9 mouse cellular contexts compared by ENCODE assay signal in the genomic region with DNA sequence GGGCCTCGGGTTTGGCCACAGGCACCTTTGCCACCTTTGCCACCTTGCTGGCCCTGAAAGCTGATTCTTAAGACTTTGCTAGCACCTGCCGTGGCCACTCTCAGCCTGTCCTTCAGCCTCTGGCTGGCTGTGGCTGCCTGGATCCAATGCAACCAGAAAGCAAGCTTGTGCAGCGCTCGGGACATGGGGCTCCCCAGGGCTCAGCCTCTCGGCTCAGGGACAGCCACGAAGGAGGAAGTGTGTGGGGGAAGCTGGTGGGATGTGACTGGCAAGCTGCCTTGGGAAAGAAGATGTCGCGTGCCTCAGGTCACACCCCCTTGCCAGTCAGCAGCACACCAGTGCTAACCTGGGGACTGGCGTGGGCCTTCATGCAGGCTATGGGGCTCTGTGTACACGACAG. TPM values are rescaled to one million over a fixed set of nuclear protein-coding genes. Genes with fewer than 3 reads are reported as not detected.
A peak's percentile ranks its signal among the peaks of the same experiment; 100 is the strongest.
DNase-seq lines count a peak whose midpoint lies in the region; ATAC-seq and TF ChIP-seq lines count a peak whose summit lies in the region.
"Had no signal": no experiment of that assay in that cellular context is flagged by ENCODE, and none has a peak within 500 bp of the region (broad histone marks: within the 10 kb centered on the region; RNA-seq: fewer than 3 reads in every experiment).

No protein-coding gene starts in this region.

- no peaks in the 10 kb centered on the region for H3K27me3 ChIP-seq in liver, adult 2 months (ENCODE audit: control insufficient read depth, insufficient read depth, low read length)
- no peaks in the 10 kb centered on the region for H3K27me3 ChIP-seq in limb, embryonic 14.5 days (ENCODE audit: control insufficient read depth, insufficient read depth, low read length)
- no peaks in the 10 kb centered on the region for H3K27me3 ChIP-seq in splenic B cell, adult 2 months (ENCODE audit: control insufficient read depth, insufficient read depth, low read length, poor library complexity, severe bottlenecking)
- no peaks in the 10 kb centered on the region for H3K27me3 ChIP-seq in forebrain, embryonic 12.5 days

- no peaks in the 10 kb centered on the region for H3K9me3 ChIP-seq in limb, embryonic 14.5 days (ENCODE audit: control insufficient read depth, low read length)
- no peaks in the 10 kb centered on the region for H3K9me3 ChIP-seq in forebrain, embryonic 12.5 days

- no peak overlapping the region for H3K4me3 ChIP-seq in liver, adult 2 months (ENCODE audit: insufficient read depth, low read depth, low read length)
- no peak overlapping the region for H3K4me3 ChIP-seq in limb, embryonic 14.5 days (replicated peaks; ENCODE audit: low read length)
- no peak overlapping the region for H3K4me3 ChIP-seq in forebrain, embryonic 12.5 days (replicated peaks)

- TF ChIP-seq POLR2A in liver, adult 2 months (IDR thresholded peaks at IDR 0.05; ENCODE audit: extremely low read depth, insufficient read depth, low read length) = no peak
- TF ChIP-seq POLR2A in limb, embryonic 14.5 days (IDR thresholded peaks at IDR 0.05; ENCODE audit: borderline replicate concordance, extremely low read depth, insufficient read depth, insufficient read length) = no peak

- DNase-seq in adrenal gland, adult (ENCODE audit: inconsistent age in 2 of 2, low spot score in 1 of 2) = peak; percentile 64 to 82
- no peak for DNase-seq in adrenal gland, postnatal 10 days
- DNase-seq in liver, adult 2 months (ENCODE audit: extremely low read depth, low read depth, low spot score) = no peak
- DNase-seq in liver (no peak), adipocyte (ENCODE audit: low spot score) (no peak)
- DNase-seq in limb, embryonic 14.5 days (ENCODE audit: low spot score) = no peak
- peak; percentile 60 for DNase-seq in splenic B cell, adult 2 months (ENCODE audit: low read depth, low spot score)

- no peaks in the 10 kb centered on the region for H3K36me3 ChIP-seq in liver, adult 2 months (ENCODE audit: control insufficient read depth, insufficient read depth, low read length)
- H3K36me3 ChIP-seq in limb, embryonic 14.5 days (ENCODE audit: control insufficient read depth, insufficient read depth, low read length) = no peaks in the 10 kb centered on the region
- H3K36me3 ChIP-seq in splenic B cell, adult 2 months (ENCODE audit: control insufficient read depth, insufficient read depth, low read length, poor library complexity, severe bottlenecking) = no peaks in the 10 kb centered on the region
- H3K36me3 ChIP-seq in forebrain, embryonic 12.5 days (replicated peaks) = no peaks in the 10 kb centered on the region

- peaks cover 54% of the 10 kb centered on the region for H3K4me1 ChIP-seq in liver, adult 2 months (ENCODE audit: control insufficient read depth, insufficient read depth, low read length)
- H3K4me1 ChIP-seq in limb, embryonic 14.5 days (ENCODE audit: control insufficient read depth, insufficient read depth, low read length) = peaks cover 10% of the 10 kb centered on the region; the same call in 1 of the 2 replicates
- H3K4me1 ChIP-seq in forebrain, embryonic 12.5 days = peaks cover 4% of the 10 kb centered on the region; the same call in 1 of the 2 replicates

- H3K4me2 ChIP-seq in limb, embryonic 14.5 days (replicated peaks; ENCODE audit: low read depth, low read length, severe bottlenecking) = no peak overlapping the region
- H3K4me2 ChIP-seq in forebrain, embryonic 12.5 days = no peak overlapping the region

- ATAC-seq in limb, embryonic 14.5 days (ENCODE audit: low FRiP score, low read depth) = no peak
- no peak for ATAC-seq in forebrain, embryonic 12.5 days (ENCODE audit: low FRiP score)
- ATAC-seq: forebrain, embryonic 16.5 days had no signal

- no peak overlapping the region for H3K9ac ChIP-seq in liver, adult 2 months (ENCODE audit: low read depth, low read length)
- H3K9ac ChIP-seq in limb, embryonic 14.5 days (ENCODE audit: low read depth, low read length, severe bottlenecking) = no peak overlapping the region
- no peak overlapping the region for H3K9ac ChIP-seq in forebrain, embryonic 12.5 days

- no peak for TF ChIP-seq CTCF in liver, adult 2 months (IDR thresholded peaks at IDR 0.05; ENCODE audit: low read depth, low read length)

- H3K27ac ChIP-seq in liver, adult 2 months (replicated peaks; ENCODE audit: insufficient read depth, low read depth, low read length) = peak overlapping the region; percentile 47
- 0 out of 2 replicates have a peak overlapping the region, but pooled peaks have one; percentile 5 for H3K27ac ChIP-seq in limb, embryonic 14.5 days (replicated peaks; ENCODE audit: low read depth, low read length)
- no peak overlapping the region for H3K27ac ChIP-seq in forebrain, embryonic 12.5 days

- no peaks in the 10 kb centered on the region for H3K79me2 ChIP-seq in liver, adult 2 months (ENCODE audit: control insufficient read depth, insufficient read depth, low read length)

- 46% methylated on average over 10 of the region's 10 CpGs for WGBS in liver, adult 2 months
- WGBS in limb, embryonic 14.5 days = 77% methylated on average over 10 of the region's 10 CpGs
- 80% methylated on average over 10 of the region's 10 CpGs for WGBS in forebrain, embryonic 12.5 days

RNA-seq across cellular contexts. Expression of gene Osgin1, which starts 9.2 kb away (rescaled TPM):
- 10 to 100 TPM; 72.1 to 81.4 TPM for total RNA-seq in adrenal gland, postnatal 10 days (2021)
- 9.6 and 33.0 TPM in 2 replicates for total RNA-seq in liver, adult 2 months (2014; rRNA removed)
- polyA plus RNA-seq in liver, adult 2 months (2012; rRNA removed) = 211 and 649 TPM in 2 replicates
- polyA plus RNA-seq in limb, embryonic 14.5 days (2012; rRNA removed) = 2.1 and 2.7 TPM in 2 replicates
- polyA plus RNA-seq in limb, embryonic 14.5 days (2014; fragmentation: Nextera tagmentation; extraction: Ambion mirVana) = 1.2 and 2.2 TPM in 2 replicates
- polyA plus RNA-seq in forebrain, embryonic 12.5 days (2016; fragmentation: Nextera tagmentation; extraction: Ambion mirVana) = 0.13 and 0.65 TPM in 2 replicates

RNA-seq across cellular contexts. Expression of gene Necab2, which starts 21.8 kb away (rescaled TPM):
- 10 to 100 TPM in 1 of 2 experiments, 1 to 10 TPM in 1; 9.4 to 11.9 TPM for total RNA-seq in adrenal gland, postnatal 10 days (2021)
- total RNA-seq in liver, adult 2 months (2014; rRNA removed) = 0.07 TPM in 1 of 2 replicates, not detected in the other
- polyA plus RNA-seq in liver, adult 2 months (2012; rRNA removed) = 0.11 TPM in 1 of 2 replicates, not detected in the other
- polyA plus RNA-seq in limb, embryonic 14.5 days (2012; rRNA removed) = 7.8 and 9.5 TPM in 2 replicates
- 2.2 and 2.6 TPM in 2 replicates for polyA plus RNA-seq in limb, embryonic 14.5 days (2014; fragmentation: Nextera tagmentation; extraction: Ambion mirVana)
- 14.6 and 15.4 TPM in 2 replicates for polyA plus RNA-seq in forebrain, embryonic 12.5 days (2016; fragmentation: Nextera tagmentation; extraction: Ambion mirVana)

RNA-seq across cellular contexts. Expression of gene Mlycd, which starts 30.1 kb away (rescaled TPM):
- total RNA-seq in adrenal gland, postnatal 10 days (2021) = 10 to 100 TPM; 69.7 to 86.6 TPM
- 57.3 and 68.1 TPM in 2 replicates for total RNA-seq in liver, adult 2 months (2014; rRNA removed)
- polyA plus RNA-seq in liver, adult 2 months (2012; rRNA removed) = 112 and 115 TPM in 2 replicates
- polyA plus RNA-seq in limb, embryonic 14.5 days (2012; rRNA removed) = 13.6 and 14.8 TPM in 2 replicates
- 17.0 and 19.1 TPM in 2 replicates for polyA plus RNA-seq in limb, embryonic 14.5 days (2014; fragmentation: Nextera tagmentation; extraction: Ambion mirVana)
- polyA plus RNA-seq in forebrain, embryonic 12.5 days (2016; fragmentation: Nextera tagmentation; extraction: Ambion mirVana) = 13.9 and 14.0 TPM in 2 replicates

Comparison
In these comparisons a context has a peak if more than half of its experiments do, and no peak if none do; other contexts are left out.
1. DNase-seq: peak in adrenal gland, adult (2 of 2) and splenic B cell, adult 2 months (single experiment); none in adrenal gland, postnatal 10 days (single experiment), liver, adult 2 months (single experiment), liver (single experiment), limb, embryonic 14.5 days (single experiment) and adipocyte (single experiment).
2. RNA of gene Osgin1, which starts 9.2 kb away (polyA plus RNA-seq): 211 to 649 TPM in liver, adult 2 months; 1.2 to 2.7 TPM in limb, embryonic 14.5 days and 0.13 to 0.65 TPM in forebrain, embryonic 12.5 days; every median in the first group is over 10 times any median in the second.